Mouse (Mus musculus) heart, adult 18-20 months (tissue): ENCODE data around the gene Traf3ip3. TPM values are rescaled to one million over a fixed set of nuclear protein-coding genes. Genes with fewer than 3 reads are reported as not detected.

ENCODE experiments used
- DNase-seq, 2 experiments: peaks; one replicate each; pipeline ENCODE4 v3.0.0; 2021 to 2022; ENCODE audit warnings: mixed read lengths in 1 of 2
- total RNA-seq, 2 experiments: library from RNA; stranded (reverse); gene quantifications; 2 replicates each; pipeline ENCODE4 v1.2.3; 2021

Gene Traf3ip3
- total RNA-seq, 2 experiments from 2014 or later: 1.3 to 4.7 TPM

DNA sequence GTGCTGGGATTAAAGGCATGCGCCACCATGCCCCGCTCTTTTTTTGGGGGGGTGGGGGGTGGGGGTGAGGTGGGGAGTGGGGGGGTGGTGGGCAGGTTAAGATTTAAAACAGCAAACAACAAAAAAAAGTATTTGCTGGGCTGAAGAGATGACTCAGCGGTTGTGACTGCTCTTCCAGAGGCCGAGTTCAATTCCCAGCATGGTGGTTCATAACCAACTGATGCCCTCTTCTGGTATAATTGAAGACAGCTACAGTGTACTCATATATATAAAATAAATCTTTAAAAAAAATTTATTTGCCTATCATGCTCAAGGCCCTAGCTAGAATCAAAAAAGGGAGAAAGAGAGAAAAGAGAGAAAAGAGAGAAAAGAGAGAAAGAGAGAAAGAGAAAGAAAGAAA is 75.7 kb downstream of the Traf3ip3 start:
- no peak for DNase-seq

Other genes with a start within 250 kb of the Traf3ip3 start
- gene Syt14, start 165.9 kb downstream of the Traf3ip3 start, total RNA-seq: under 1 TPM; 0.15 to 0.36 TPM
- gene Diexf, start 71.4 kb downstream of the Traf3ip3 start, total RNA-seq: 10 to 100 TPM; 10.1 to 12.4 TPM
- gene Irf6, start 48.6 kb downstream of the Traf3ip3 start, total RNA-seq: 1 to 10 TPM; 1.1 to 2.5 TPM
- gene A130010J15Rik, start 33.7 kb downstream of the Traf3ip3 start, total RNA-seq: 1 to 10 TPM; 4.1 to 5.1 TPM
- gene Lamb3, start 6.0 kb upstream of the Traf3ip3 start, total RNA-seq: 10 to 100 TPM in 1 of 2 experiments, 1 to 10 TPM in 1; 8.5 to 13.5 TPM
- gene Hsd11b1, start 62.4 kb upstream of the Traf3ip3 start, total RNA-seq: 10 to 100 TPM; 15.1 to 19.6 TPM
- gene G0s2, start 71.5 kb upstream of the Traf3ip3 start, total RNA-seq: 10 to 100 TPM; 43.4 to 49.3 TPM
- gene Camk1g, start 168.6 kb upstream of the Traf3ip3 start, total RNA-seq: under 1 TPM; 0.15 to 0.22 TPM